Comparison of ENCODE assay signal across 9 mouse cellular contexts in genomic region chr2:74663291-74663925, GRCm38 (mm10). TPM values are rescaled to one million over a fixed set of nuclear protein-coding genes. Genes with fewer than 3 reads are reported as not detected.
DNase-seq lines count a peak whose midpoint lies in the region; ATAC-seq lines count a peak whose summit lies in the region.
"Had no signal": no experiment of that assay in that cellular context is flagged by ENCODE, and none has a peak within 500 bp of the region (broad histone marks: within the 10 kb centered on the region; RNA-seq: fewer than 3 reads in every experiment).

No protein-coding gene starts in this region.

- WGBS in forebrain, embryonic 13.5 days = 6% methylated on average over 18 of the region's 18 CpGs
- 4% methylated on average over 18 of the region's 18 CpGs for WGBS in limb, embryonic 11.5 days

- peaks cover 98% of the 10 kb centered on the region for H3K27me3 ChIP-seq in forebrain, embryonic 13.5 days
- H3K27me3 ChIP-seq in limb, embryonic 11.5 days (ENCODE audit: control insufficient read depth, insufficient read depth, low read length) = peaks cover 56% of the 10 kb centered on the region

- H3K27ac ChIP-seq in forebrain, embryonic 13.5 days = no peak overlapping the region
- H3K27ac ChIP-seq in limb, embryonic 11.5 days (replicated peaks; ENCODE audit: low read depth, low read length) = no peak overlapping the region

- DNase-seq in cerebellum, postnatal 25 days = peak; percentile 47 to 73
- no peak for DNase-seq in cerebellum, adult 9-10 months
- DNase-seq in ovary, postnatal 36 days (ENCODE audit: low spot score) = peak; percentile 55
- DNase-seq in ovary, postnatal 14 days (ENCODE audit: low spot score) = no peak
- peak; percentile 86 for DNase-seq in limb, embryonic 11.5 days (ENCODE audit: low spot score)
- peak; percentile 79 for DNase-seq in retina, embryonic 14.5 days (ENCODE audit: low spot score)

- no peaks in the 10 kb centered on the region for H3K36me3 ChIP-seq in forebrain, embryonic 13.5 days (ENCODE audit: poor library complexity, severe bottlenecking)
- no peaks in the 10 kb centered on the region for H3K36me3 ChIP-seq in limb, embryonic 11.5 days (ENCODE audit: control insufficient read depth, insufficient read depth, low read length)

- no peak overlapping the region for H3K9ac ChIP-seq in forebrain, embryonic 13.5 days
- H3K9ac ChIP-seq in limb, embryonic 11.5 days (ENCODE audit: low read length) = no peak overlapping the region; the same call in 1 of the 2 replicates

- H3K4me2 ChIP-seq in forebrain, embryonic 13.5 days = no peak overlapping the region
- peak overlapping the region; percentile 27; the same call in 1 of the 2 replicates for H3K4me2 ChIP-seq in limb, embryonic 11.5 days (ENCODE audit: low read depth, severe bottlenecking)

- H3K4me3 ChIP-seq in forebrain, embryonic 13.5 days = no peak overlapping the region
- H3K4me3 ChIP-seq in limb, embryonic 11.5 days (ENCODE audit: low read depth, low read length) = no peak overlapping the region

- no peaks in the 10 kb centered on the region for H3K9me3 ChIP-seq in forebrain, embryonic 13.5 days (replicated peaks)
- H3K9me3 ChIP-seq in limb, embryonic 11.5 days (ENCODE audit: control insufficient read depth, low read length) = no peaks in the 10 kb centered on the region

- ATAC-seq in forebrain, embryonic 13.5 days = 0 out of 2 replicates have a peak, but pooled peaks have one; percentile 66
- no peak for ATAC-seq in limb, embryonic 11.5 days (ENCODE audit: insufficient number of reproducible peaks, low FRiP score, low TSS enrichment, low read depth)
- ATAC-seq in erythroblast, adult 5-6 weeks (replicated peaks; ENCODE audit: low FRiP score, poor library complexity, severe bottlenecking) = no peak

- peaks cover 11% of the 10 kb centered on the region for H3K4me1 ChIP-seq in forebrain, embryonic 13.5 days
- 0 out of 2 replicates have a peak, but pooled peaks cover 6% of the 10 kb centered on the region for H3K4me1 ChIP-seq in limb, embryonic 11.5 days (ENCODE audit: control insufficient read depth, insufficient read depth, low read length)

RNA-seq across cellular contexts. Expression of gene Evx2, which starts 4.1 kb away (rescaled TPM):
- not detected in 2 replicates for polyA plus RNA-seq in forebrain, embryonic 13.5 days (2015; fragmentation: Nextera tagmentation; extraction: Ambion mirVana)
- 3.3 and 3.8 TPM in 2 replicates for polyA plus RNA-seq in limb, embryonic 11.5 days (2014; fragmentation: Nextera tagmentation; extraction: Ambion mirVana)
- total RNA-seq in erythroblast, adult 5-6 weeks (2015; ENCODE audit: low replicate concordance) = not detected in 2 replicates
- total RNA-seq in erythroblast, adult 5-6 weeks (2017; ENCODE audit: low replicate concordance) = not detected in 2 replicates
- total RNA-seq: ES-E14 had no signal

RNA-seq across cellular contexts. Expression of gene Hoxd13, which starts 4.7 kb away (rescaled TPM):
- polyA plus RNA-seq in forebrain, embryonic 13.5 days (2015; fragmentation: Nextera tagmentation; extraction: Ambion mirVana) = not detected in 2 replicates
- 55.3 and 59.8 TPM in 2 replicates for polyA plus RNA-seq in limb, embryonic 11.5 days (2014; fragmentation: Nextera tagmentation; extraction: Ambion mirVana)
- total RNA-seq in erythroblast, adult 5-6 weeks (2015; ENCODE audit: low replicate concordance) = not detected in 2 replicates
- not detected in 2 replicates for total RNA-seq in erythroblast, adult 5-6 weeks (2017; ENCODE audit: low replicate concordance)

RNA-seq across cellular contexts. Expression of gene Hoxd12, which starts 11.4 kb away (rescaled TPM):
- polyA plus RNA-seq in forebrain, embryonic 13.5 days (2015; fragmentation: Nextera tagmentation; extraction: Ambion mirVana) = not detected in 2 replicates
- polyA plus RNA-seq in limb, embryonic 11.5 days (2014; fragmentation: Nextera tagmentation; extraction: Ambion mirVana) = 80.7 and 82.2 TPM in 2 replicates
- not detected in 2 replicates for total RNA-seq in erythroblast, adult 5-6 weeks (2015; ENCODE audit: low replicate concordance)
- not detected in 2 replicates for total RNA-seq in erythroblast, adult 5-6 weeks (2017; ENCODE audit: low replicate concordance)
- total RNA-seq: ES-E14 had no signal

RNA-seq across cellular contexts. Expression of gene Hoxd11, which starts 15.9 kb away (rescaled TPM):
- polyA plus RNA-seq in forebrain, embryonic 13.5 days (2015; fragmentation: Nextera tagmentation; extraction: Ambion mirVana) = not detected in 2 replicates
- 59.6 and 64.4 TPM in 2 replicates for polyA plus RNA-seq in limb, embryonic 11.5 days (2014; fragmentation: Nextera tagmentation; extraction: Ambion mirVana)
- not detected in 2 replicates for total RNA-seq in erythroblast, adult 5-6 weeks (2015; ENCODE audit: low replicate concordance)
- not detected in 2 replicates for total RNA-seq in erythroblast, adult 5-6 weeks (2017; ENCODE audit: low replicate concordance)

RNA-seq across cellular contexts. Expression of gene Hoxd10, which starts 28.3 kb away (rescaled TPM):
- polyA plus RNA-seq in forebrain, embryonic 13.5 days (2015; fragmentation: Nextera tagmentation; extraction: Ambion mirVana) = not detected in 2 replicates
- polyA plus RNA-seq in limb, embryonic 11.5 days (2014; fragmentation: Nextera tagmentation; extraction: Ambion mirVana) = 52.0 and 55.0 TPM in 2 replicates
- not detected in 2 replicates for total RNA-seq in erythroblast, adult 5-6 weeks (2015; ENCODE audit: low replicate concordance)
- 0.42 TPM in 1 of 2 replicates, not detected in the other for total RNA-seq in erythroblast, adult 5-6 weeks (2017; ENCODE audit: low replicate concordance)

Comparison
In these comparisons a context has a peak if more than half of its experiments do, and no peak if none do; other contexts are left out.
1. DNase-seq: peak in cerebellum, postnatal 25 days (2 of 2), ovary, postnatal 36 days (single experiment), limb, embryonic 11.5 days (single experiment) and retina, embryonic 14.5 days (single experiment); none in cerebellum, adult 9-10 months (single experiment) and ovary, postnatal 14 days (single experiment).
2. RNA of gene Hoxd13, which starts 4.7 kb away (polyA plus RNA-seq): 55.3 to 59.8 TPM in limb, embryonic 11.5 days; not detected in forebrain, embryonic 13.5 days; every median in the first group is over 10 times any median in the second.
3. RNA of gene Hoxd12, which starts 11.4 kb away (polyA plus RNA-seq): 80.7 to 82.2 TPM in limb, embryonic 11.5 days; not detected in forebrain, embryonic 13.5 days; every median in the first group is over 10 times any median in the second.